Mouse (Mus musculus): ENCODE measurements around the gene Tcirg1. TPM values are rescaled to one million over a fixed set of nuclear protein-coding genes. Genes with fewer than 3 reads are reported as not detected.
A peak's percentile ranks its signal among the peaks of the same experiment; 100 is the strongest.

The Tcirg1 gene
- polyA plus RNA-seq, 1 experiment from 2014 or later, result 13.3 TPM

DNA sequence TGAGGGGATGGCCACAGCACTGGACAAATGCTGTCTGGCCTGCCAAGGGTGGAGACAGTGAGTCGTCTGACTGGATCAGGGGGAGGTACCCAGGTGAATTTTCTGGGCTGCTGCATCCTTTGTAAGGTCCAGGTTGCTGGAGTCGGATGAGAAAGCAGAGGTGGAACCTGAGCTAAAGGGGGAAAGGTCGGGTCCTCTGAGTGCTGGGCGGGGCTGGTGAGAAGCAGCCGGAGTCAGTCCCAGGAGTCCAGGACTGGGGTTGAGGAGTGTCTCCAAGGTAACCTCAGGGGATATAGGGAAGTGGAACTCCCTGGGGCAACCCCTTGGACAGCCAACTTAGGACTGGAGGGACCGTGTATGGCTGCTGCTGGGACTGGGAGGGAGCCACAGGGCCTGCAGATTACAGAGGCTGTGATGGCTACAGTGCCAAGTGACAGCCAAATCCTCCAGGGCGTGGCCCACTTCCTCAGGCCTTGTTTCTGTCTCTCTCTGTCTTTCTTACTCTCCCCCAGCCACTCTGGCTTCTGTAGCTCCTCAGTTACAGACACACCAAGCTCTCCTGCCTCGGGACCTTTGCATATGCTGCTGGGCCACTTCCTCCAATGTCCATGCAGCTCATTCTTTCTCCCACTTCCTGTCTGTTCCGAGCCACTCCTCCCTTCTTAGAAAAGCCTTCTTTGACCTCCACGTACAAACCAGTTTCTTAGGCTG, 15.9 kb upstream of the Tcirg1 start:
- Histone ChIP-seq H3K36me3 (replicated peaks; ENCODE audit: control insufficient read depth, insufficient read depth) (no peaks in the 10 kb centered on the region), H3K9ac (no peak overlapping the region), H3K27me3 (ENCODE audit: control insufficient read depth, insufficient read depth, low read length) (no peaks in the 10 kb centered on the region), H3K27ac (no peak overlapping the region), H3K4me2 (replicated peaks) (no peak overlapping the region), H3K9me3 (ENCODE audit: control insufficient read depth, low read length) (no peaks in the 10 kb centered on the region), H3K4me3 (replicated peaks; ENCODE audit: low read length) (no peak overlapping the region), H3K4me1 (replicated peaks; ENCODE audit: control insufficient read depth, insufficient read depth, low read length) (no peaks in the 10 kb centered on the region)
- no peak for DNase-seq (ENCODE audit: low spot score)
- ATAC-seq (ENCODE audit: low FRiP score), result no peak
- 60% methylated on average over 10 of the region's 10 CpGs for WGBS

DNA sequence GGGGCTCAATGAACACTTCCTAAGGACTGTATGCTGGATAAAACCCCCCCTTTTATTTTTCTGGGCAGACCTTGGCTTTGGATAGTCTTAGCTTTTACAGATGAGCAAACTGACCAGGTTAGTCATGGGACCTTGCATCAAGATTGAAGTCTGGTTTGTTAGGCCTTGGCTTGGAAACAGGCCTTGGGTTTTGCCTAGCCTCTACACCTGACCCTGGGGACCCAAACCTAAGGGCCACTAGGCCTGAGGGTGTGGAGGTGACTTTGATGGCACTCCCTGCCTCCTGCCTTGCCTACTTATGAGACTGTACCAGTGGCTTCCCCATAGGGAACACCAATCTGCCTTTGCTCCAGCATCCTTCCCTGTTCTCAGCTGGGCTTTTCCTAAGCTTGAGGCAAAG, 13.0 kb upstream of the Tcirg1 start:
- ATAC-seq (ENCODE audit: low FRiP score) (no peak), DNase-seq (ENCODE audit: low spot score) (no peak)
- Histone ChIP-seq H3K9ac (no peak overlapping the region), H3K27me3 (ENCODE audit: control insufficient read depth, insufficient read depth, low read length) (no peaks in the 10 kb centered on the region), H3K4me2 (replicated peaks) (no peak overlapping the region), H3K9me3 (ENCODE audit: control insufficient read depth, low read length) (no peaks in the 10 kb centered on the region), H3K4me1 (replicated peaks; ENCODE audit: control insufficient read depth, insufficient read depth, low read length) (no peaks in the 10 kb centered on the region), H3K36me3 (replicated peaks; ENCODE audit: control insufficient read depth, insufficient read depth) (no peaks in the 10 kb centered on the region), H3K4me3 (replicated peaks; ENCODE audit: low read length) (no peak overlapping the region), H3K27ac (no peak overlapping the region)

DNA sequence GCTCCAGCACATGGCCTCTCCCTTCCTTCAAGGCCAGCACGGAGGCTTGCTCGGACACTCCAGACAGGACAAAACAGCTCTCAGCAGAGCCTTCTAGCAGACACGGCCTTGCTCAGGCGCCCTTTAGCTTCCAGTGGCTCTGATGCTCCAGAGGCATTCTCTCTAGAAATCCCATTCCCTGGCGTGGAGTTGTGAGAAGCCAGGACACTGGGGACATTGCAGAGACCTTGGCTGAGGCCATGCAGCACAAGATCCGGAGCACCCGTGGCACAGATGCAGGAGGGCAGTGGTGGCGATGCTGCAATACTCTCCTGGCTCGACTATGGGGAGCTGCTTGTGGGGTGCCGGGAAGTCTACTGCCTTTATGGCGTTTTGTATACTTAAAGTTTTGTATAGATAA, 9.8 kb upstream of the Tcirg1 start:
- no peak overlapping the region for H3K27ac ChIP-seq
- peaks cover 13% of the 10 kb centered on the region for H3K4me1 ChIP-seq (replicated peaks; ENCODE audit: control insufficient read depth, insufficient read depth, low read length)
- no peaks in the 10 kb centered on the region for H3K36me3 ChIP-seq (replicated peaks; ENCODE audit: control insufficient read depth, insufficient read depth)
- H3K9ac ChIP-seq, result no peak overlapping the region
- 78% methylated on average over 11 of the region's 11 CpGs for WGBS
- H3K9me3 ChIP-seq (ENCODE audit: control insufficient read depth, low read length), result no peaks in the 10 kb centered on the region
- no peak for ATAC-seq (ENCODE audit: low FRiP score)
- no peak for DNase-seq (ENCODE audit: low spot score)
- H3K4me2 ChIP-seq (replicated peaks), result no peak overlapping the region
- H3K4me3 ChIP-seq (replicated peaks; ENCODE audit: low read length), result no peak overlapping the region
- no peaks in the 10 kb centered on the region for H3K27me3 ChIP-seq (ENCODE audit: control insufficient read depth, insufficient read depth, low read length)

DNA sequence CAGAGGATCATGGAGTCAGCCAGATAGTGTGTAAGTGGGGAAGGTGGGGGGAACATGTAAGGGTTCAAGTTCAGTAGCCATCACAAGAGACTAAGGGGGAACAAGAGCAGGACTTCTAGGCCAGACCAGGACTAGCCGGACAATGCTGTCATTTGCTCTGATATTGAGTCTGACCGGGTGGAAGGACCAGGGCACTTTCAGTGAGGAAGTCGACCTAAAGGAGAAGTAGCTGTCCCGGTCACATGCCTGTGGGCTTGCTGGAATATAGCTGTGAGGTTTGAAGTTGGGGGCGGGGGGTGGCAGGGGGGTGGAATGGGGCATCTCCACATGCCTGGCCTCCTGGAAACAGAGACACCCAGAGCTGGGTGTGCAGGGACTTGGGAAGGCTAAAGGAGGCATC, 7.6 kb upstream of the Tcirg1 start:
- Histone ChIP-seq H3K4me2 (replicated peaks) (no peak overlapping the region), H3K9me3 (ENCODE audit: control insufficient read depth, low read length) (no peaks in the 10 kb centered on the region), H3K4me3 (replicated peaks; ENCODE audit: low read length) (no peak overlapping the region), H3K36me3 (replicated peaks; ENCODE audit: control insufficient read depth, insufficient read depth) (peaks cover 19% of the 10 kb centered on the region), H3K9ac (no peak overlapping the region), H3K4me1 (replicated peaks; ENCODE audit: control insufficient read depth, insufficient read depth, low read length) (peaks cover 16% of the 10 kb centered on the region), H3K27me3 (ENCODE audit: control insufficient read depth, insufficient read depth, low read length) (no peaks in the 10 kb centered on the region), H3K27ac (no peak overlapping the region)
- 91% methylated on average over 5 of the region's 5 CpGs for WGBS
- ATAC-seq (ENCODE audit: low FRiP score) (no peak), DNase-seq (ENCODE audit: low spot score) (no peak)

DNA sequence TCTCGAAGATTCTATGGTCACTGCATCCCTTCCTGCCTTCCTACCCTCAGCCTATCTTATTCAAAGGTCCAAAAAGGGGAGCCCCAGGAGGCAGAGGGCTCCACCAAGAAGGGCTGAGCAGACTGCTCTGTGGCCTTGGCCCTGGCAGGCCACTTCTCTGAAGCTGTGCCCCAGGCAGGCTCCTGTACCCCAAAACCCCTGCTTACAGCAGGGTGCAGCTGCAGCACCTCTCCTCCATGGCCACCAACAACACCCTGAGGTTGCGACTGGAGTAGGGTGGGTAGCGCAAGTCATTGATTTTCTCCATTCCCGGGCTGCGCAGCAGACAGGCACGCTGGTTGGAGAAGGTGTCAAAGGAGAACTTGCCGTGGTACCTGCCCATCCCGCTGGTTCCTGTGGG, 6.8 kb upstream of the Tcirg1 start:
- peak overlapping the region; percentile 54 for H3K4me3 ChIP-seq (replicated peaks; ENCODE audit: low read length)
- no peaks in the 10 kb centered on the region for H3K9me3 ChIP-seq (ENCODE audit: control insufficient read depth, low read length)
- H3K27me3 ChIP-seq (ENCODE audit: control insufficient read depth, insufficient read depth, low read length), result no peaks in the 10 kb centered on the region
- peaks cover 28% of the 10 kb centered on the region for H3K36me3 ChIP-seq (replicated peaks; ENCODE audit: control insufficient read depth, insufficient read depth)
- peak overlapping the region; percentile 44 for H3K9ac ChIP-seq
- no peak overlapping the region for H3K27ac ChIP-seq
- peaks cover 16% of the 10 kb centered on the region for H3K4me1 ChIP-seq (replicated peaks; ENCODE audit: control insufficient read depth, insufficient read depth, low read length)
- WGBS, result 89% methylated on average over 8 of the region's 8 CpGs
- ATAC-seq (ENCODE audit: low FRiP score) (no peak), DNase-seq (ENCODE audit: low spot score) (no peak)
- peak overlapping the region; percentile 62 for H3K4me2 ChIP-seq (replicated peaks)

DNA sequence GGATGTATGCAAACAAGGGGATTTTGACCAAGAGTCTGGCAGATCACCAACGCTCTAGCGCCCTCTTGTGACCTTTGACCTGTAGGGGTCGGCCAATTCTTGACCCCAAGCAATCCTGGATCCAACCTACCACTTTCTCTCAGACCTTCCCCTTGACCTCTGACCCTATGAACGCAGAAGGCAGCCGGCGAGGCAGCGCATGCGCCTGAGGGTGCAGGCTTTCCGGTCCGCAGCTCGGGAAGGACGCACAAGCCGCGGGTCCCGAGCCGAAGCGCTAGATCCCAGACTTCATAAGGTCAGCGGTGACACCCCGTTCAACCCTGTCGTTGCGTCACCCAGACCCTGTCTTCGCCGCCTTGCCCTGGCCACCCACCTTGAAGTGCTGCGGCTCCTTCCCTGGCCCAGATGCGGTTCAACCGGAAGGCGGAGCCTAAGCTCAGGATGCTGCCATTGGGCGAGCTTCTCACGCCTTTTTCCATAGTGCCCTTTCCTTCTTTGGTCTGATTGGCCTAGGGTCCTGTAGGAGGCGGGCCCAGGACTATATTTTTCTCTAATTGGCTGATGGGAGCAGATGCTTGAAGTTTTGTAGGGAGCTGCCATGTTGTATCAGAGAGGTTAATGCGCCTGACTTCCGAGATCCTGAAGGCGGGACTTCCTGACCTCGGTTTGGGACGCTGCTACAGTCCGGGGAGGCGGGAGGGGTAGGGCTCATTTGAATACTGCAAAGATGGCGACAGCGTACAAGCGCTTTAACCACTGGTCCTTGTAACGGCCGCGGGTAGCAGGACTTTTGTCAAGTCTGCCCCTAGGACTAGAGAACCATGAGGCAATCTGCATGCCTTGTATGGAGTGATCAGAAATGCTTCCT, 5.6 kb upstream of the Tcirg1 start, which contains the start of gene Ndufs8:
Gene Ndufs8 (minus strand): TSS at position 438 of the 868 bp plus-strand sequence.
- H3K27ac ChIP-seq, result peak within 1 kb of the TSS; percentile 81
- H3K27me3 ChIP-seq (ENCODE audit: control insufficient read depth, insufficient read depth, low read length), result no peaks in the 10 kb centered on the region
- WGBS, result under 1% methylated on average over 43 of the region's 43 CpGs
- H3K4me1 ChIP-seq (replicated peaks; ENCODE audit: control insufficient read depth, insufficient read depth, low read length), result peaks cover 19% of the 10 kb centered on the region
- peak; percentile 97 for ATAC-seq (ENCODE audit: low FRiP score)
- peak within 1 kb of the TSS; percentile 62 for H3K4me2 ChIP-seq (replicated peaks)
- H3K36me3 ChIP-seq (replicated peaks; ENCODE audit: control insufficient read depth, insufficient read depth), result peaks cover 36% of the 10 kb centered on the region
- DNase-seq (ENCODE audit: low spot score), result peak; percentile 92
- no peaks in the 10 kb centered on the region for H3K9me3 ChIP-seq (ENCODE audit: control insufficient read depth, low read length)
- peak within 1 kb of the TSS; percentile 54 for H3K4me3 ChIP-seq (replicated peaks; ENCODE audit: low read length)
- peak within 1 kb of the TSS; percentile 58 for H3K9ac ChIP-seq

DNA sequence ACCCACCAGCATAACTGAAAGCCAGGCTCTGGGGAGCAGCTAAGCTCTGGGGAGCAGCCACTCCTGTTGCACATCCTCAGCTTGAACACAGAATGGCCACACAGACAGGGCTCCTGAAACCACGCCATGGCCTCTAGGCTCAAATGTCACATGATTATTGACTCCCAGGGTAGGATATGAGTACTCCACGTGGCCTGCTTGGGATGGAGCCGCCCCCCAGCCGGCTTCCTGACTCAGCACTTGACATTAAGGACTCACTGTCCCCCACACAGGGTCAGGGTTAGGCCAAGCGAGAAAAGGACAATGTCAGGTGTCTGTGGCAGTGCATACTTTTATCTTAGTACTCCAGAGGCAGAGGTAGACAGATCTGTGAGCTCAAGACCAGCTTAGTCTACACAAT, 3.3 kb upstream of the Tcirg1 start:
- DNase-seq (ENCODE audit: low spot score) (no peak), ATAC-seq (ENCODE audit: low FRiP score) (no peak)
- no peak overlapping the region for H3K4me3 ChIP-seq (replicated peaks; ENCODE audit: low read length)
- peaks cover 36% of the 10 kb centered on the region for H3K36me3 ChIP-seq (replicated peaks; ENCODE audit: control insufficient read depth, insufficient read depth)
- H3K4me1 ChIP-seq (replicated peaks; ENCODE audit: control insufficient read depth, insufficient read depth, low read length), result peaks cover 19% of the 10 kb centered on the region
- no peaks in the 10 kb centered on the region for H3K27me3 ChIP-seq (ENCODE audit: control insufficient read depth, insufficient read depth, low read length)
- WGBS, result 85% methylated on average over 5 of the region's 5 CpGs
- no peak overlapping the region for H3K4me2 ChIP-seq (replicated peaks)
- no peak overlapping the region for H3K9ac ChIP-seq
- no peak overlapping the region for H3K27ac ChIP-seq
- H3K9me3 ChIP-seq (ENCODE audit: control insufficient read depth, low read length), result no peaks in the 10 kb centered on the region

DNA sequence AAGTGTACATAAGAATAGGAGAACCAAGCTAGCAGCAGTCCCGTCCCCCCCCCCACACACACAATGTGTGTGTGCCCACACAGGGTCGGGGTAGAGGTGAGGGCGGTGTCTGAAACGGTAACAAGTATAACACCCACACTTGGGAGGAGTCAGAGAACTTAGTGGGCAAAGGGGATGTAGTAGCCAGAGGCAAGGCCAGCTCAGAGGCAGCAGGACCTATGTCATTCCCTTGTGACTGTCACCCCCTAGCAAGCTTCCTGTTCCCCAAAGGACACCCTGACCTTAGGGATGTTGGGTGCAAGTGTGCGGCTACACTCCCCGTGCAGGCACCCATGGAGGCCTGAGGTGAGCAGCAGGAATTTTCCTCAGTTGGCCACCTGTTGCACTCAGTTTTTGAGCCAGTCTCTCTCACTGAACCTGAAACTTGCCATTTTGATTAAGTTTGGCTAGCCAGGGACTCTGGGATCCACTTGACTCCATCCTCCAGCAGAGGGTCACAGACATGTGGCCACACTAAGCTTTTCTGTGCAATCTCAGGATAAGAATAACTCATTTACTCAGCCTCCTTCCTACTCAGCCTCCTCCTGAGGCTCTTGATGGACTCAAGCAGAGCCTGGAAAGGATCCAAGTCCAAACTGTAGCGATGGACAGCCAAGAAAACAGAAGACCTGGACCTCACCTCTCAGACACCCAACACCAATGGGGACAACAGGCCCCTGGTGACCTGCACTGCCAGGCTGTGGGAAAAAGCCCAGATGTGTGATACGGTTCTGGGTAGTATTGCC, 1.1 kb upstream of the Tcirg1 start:
- Histone ChIP-seq H3K9me3 (ENCODE audit: control insufficient read depth, low read length) (no peaks in the 10 kb centered on the region), H3K27me3 (ENCODE audit: control insufficient read depth, insufficient read depth, low read length) (no peaks in the 10 kb centered on the region), H3K36me3 (replicated peaks; ENCODE audit: control insufficient read depth, insufficient read depth) (peaks cover 36% of the 10 kb centered on the region), H3K4me1 (replicated peaks; ENCODE audit: control insufficient read depth, insufficient read depth, low read length) (peaks cover 10% of the 10 kb centered on the region), H3K4me3 (replicated peaks; ENCODE audit: low read length) (no peak overlapping the region), H3K4me2 (replicated peaks) (0 out of 2 replicates have a peak overlapping the region, but pooled peaks have one; percentile 61), H3K27ac (no peak overlapping the region), H3K9ac (no peak overlapping the region)
- DNase-seq (ENCODE audit: low spot score) (no peak), ATAC-seq (ENCODE audit: low FRiP score) (no peak)
- 78% methylated on average over 8 of the region's 8 CpGs for WGBS

DNA sequence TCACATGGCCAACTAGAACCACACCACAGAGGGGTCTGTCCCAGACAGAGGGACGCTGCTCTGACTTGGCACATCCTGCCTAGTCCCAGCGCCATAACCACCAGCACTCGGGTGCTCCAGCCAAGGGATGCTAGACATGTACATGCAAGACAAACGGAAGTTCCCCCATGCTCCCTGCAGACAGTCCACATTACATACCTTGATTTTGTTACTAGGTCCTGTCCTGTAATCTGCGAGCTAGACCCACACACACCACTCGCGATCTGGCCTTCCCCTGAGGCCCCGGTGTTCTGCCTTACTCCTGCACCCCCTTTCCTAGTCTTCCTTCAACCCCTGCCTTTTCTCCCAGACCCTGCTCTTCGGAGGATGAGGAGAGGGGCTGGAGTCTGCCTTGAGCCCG, 607 bp downstream of the Tcirg1 start:
- Histone ChIP-seq H3K27ac (no peak overlapping the region), H3K9me3 (ENCODE audit: control insufficient read depth, low read length) (no peaks in the 10 kb centered on the region), H3K27me3 (ENCODE audit: control insufficient read depth, insufficient read depth, low read length) (no peaks in the 10 kb centered on the region), H3K36me3 (replicated peaks; ENCODE audit: control insufficient read depth, insufficient read depth) (peaks cover 35% of the 10 kb centered on the region), H3K4me1 (replicated peaks; ENCODE audit: control insufficient read depth, insufficient read depth, low read length) (0 out of 2 replicates have a peak, but pooled peaks cover 3% of the 10 kb centered on the region), H3K4me2 (replicated peaks) (peak overlapping the region; percentile 61), H3K4me3 (replicated peaks; ENCODE audit: low read length) (peak overlapping the region; percentile 34), H3K9ac (peak overlapping the region; percentile 49)
- DNase-seq (ENCODE audit: low spot score) (no peak), ATAC-seq (ENCODE audit: low FRiP score) (no peak)
- WGBS, result 53% methylated on average over 10 of the region's 10 CpGs

All from hindbrain, embryonic 14.5 days (tissue).